Mouse (Mus musculus): Measurements from ENCODE around the gene Tubb5.
"Not testable (repeated sequence)": the region's sequence is repeated elsewhere in the genome, so short reads cannot be mapped to it uniquely, and the experiment has no call there.

Gene Tubb5

GRCm38 (mm10) chr17:35859835-35860234 lies 21.7 kb upstream of the Tubb5 start:
- DNase-seq: no peak

GRCm38 (mm10) chr17:35859371-35859770 lies 21.3 kb upstream of the Tubb5 start:
- DNase-seq: no peak

GRCm38 (mm10) chr17:35850974-35851373 lies 12.9 kb upstream of the Tubb5 start:
- DNase-seq: no peak

- peak; percentile 62 for DNase-seq
These were observed 10.0 kb upstream of the Tubb5 start for GRCm38 (mm10) chr17:35848112-35848511.

GRCm38 (mm10) chr17:35843514-35843913 lies 5.4 kb upstream of the Tubb5 start:
- DNase-seq: no peak

- no peak for DNase-seq
These were observed 3.9 kb upstream of the Tubb5 start for GRCm38 (mm10) chr17:35842006-35842405.

GRCm38 (mm10) chr17:35841076-35841950 lies 3.2 kb upstream of the Tubb5 start, which contains the start of gene Mdc1:
Mdc1 (plus strand) TSS chr17:35841515.
- DNase-seq: peak; percentile 100

- DNase-seq: no peak
These were observed 2.5 kb upstream of the Tubb5 start for GRCm38 (mm10) chr17:35840561-35840960.

- DNase-seq: not testable (repeated sequence)
These were observed 896 bp upstream of the Tubb5 start for GRCm38 (mm10) chr17:35839002-35839401.

- no peak for DNase-seq
These were observed 464 bp upstream of the Tubb5 start for GRCm38 (mm10) chr17:35838570-35838969.

- DNase-seq: no peak
These were observed 619 bp downstream of the Tubb5 start for GRCm38 (mm10) chr17:35837487-35837886.

GRCm38 (mm10) chr17:35836991-35837422 lies 1.1 kb downstream of the Tubb5 start:
- DNase-seq: peak; percentile 83

GRCm38 (mm10) chr17:35836178-35836965 lies 1.7 kb downstream of the Tubb5 start:
- peak; percentile 88 for DNase-seq

GRCm38 (mm10) chr17:35835424-35836140 lies 2.5 kb downstream of the Tubb5 start:
- DNase-seq: no peak

- no peak for DNase-seq
These were observed 3.2 kb downstream of the Tubb5 start for GRCm38 (mm10) chr17:35834696-35835422.

- no peak for DNase-seq
These were observed 4.2 kb downstream of the Tubb5 start for GRCm38 (mm10) chr17:35833894-35834293.

GRCm38 (mm10) chr17:35833239-35833751 lies 4.8 kb downstream of the Tubb5 start:
- no peak for DNase-seq

- no peak for DNase-seq
These were observed 5.5 kb downstream of the Tubb5 start for GRCm38 (mm10) chr17:35832400-35833238.

GRCm38 (mm10) chr17:35829737-35830136 lies 8.4 kb downstream of the Tubb5 start:
- DNase-seq: peak; percentile 74

GRCm38 (mm10) chr17:35825109-35825850 lies 12.8 kb downstream of the Tubb5 start:
- DNase-seq: no peak
